Mouse (Mus musculus) C2C12 (cell line): ENCODE results near the gene Noc4l. TPM values are rescaled to one million over a fixed set of nuclear protein-coding genes. Genes with fewer than 3 reads are reported as not detected.

Source experiments
- H3K27me3 ChIP-seq: one replicate; pipeline ENCODE4 v1.6.1; 2011; ENCODE audit not compliant: control insufficient read depth, insufficient read depth, insufficient read length
- H3K36me3 ChIP-seq: one replicate; pipeline ENCODE4 v1.6.1; 2011; ENCODE audit not compliant: control insufficient read depth, insufficient read depth
- H3K4me3 ChIP-seq: one replicate; pipeline ENCODE4 v1.5.1; 2011; ENCODE audit warnings: mild to moderate bottlenecking, control low read depth; ENCODE audit not compliant: poor library complexity, insufficient read depth, severe bottlenecking
- H3K79me2 ChIP-seq: one replicate; pipeline ENCODE4 v1.6.1; 2011; ENCODE audit not compliant: control insufficient read depth, insufficient read depth
- H3K79me3 ChIP-seq: one replicate; pipeline ENCODE4 v1.6.1; 2011; ENCODE audit warnings: low read depth, control low read depth
- H3ac ChIP-seq: one replicate; pipeline ENCODE3; 2011; ENCODE audit warnings: low read depth; ENCODE audit not compliant: control insufficient read depth, insufficient read length
- CEBPB ChIP-seq: IDR thresholded peaks from one replicate; pipeline ENCODE4 v1.6.1; 2011; ENCODE audit warnings: low read depth, mild to moderate bottlenecking, control low read depth, moderate library complexity
- CTCF ChIP-seq: IDR thresholded peaks from one replicate; pipeline ENCODE4 v1.5.1; 2011; ENCODE audit not compliant: control insufficient read depth, insufficient read depth, insufficient read length
- FOSL1 ChIP-seq: IDR thresholded peaks from one replicate; pipeline ENCODE4 v1.8.0; 2011; ENCODE audit warnings: mild to moderate bottlenecking, low read length; ENCODE audit not compliant: poor library complexity, insufficient read depth, severe bottlenecking
- MAX ChIP-seq: IDR thresholded peaks from one replicate; pipeline ENCODE4 v1.6.1; 2011; ENCODE audit warnings: mild to moderate bottlenecking, control low read depth
- MYOD1 ChIP-seq: IDR thresholded peaks from one replicate; pipeline ENCODE4 v1.6.1; 2011; ENCODE audit warnings: low read depth; ENCODE audit not compliant: control insufficient read depth, insufficient read length
- MYOG ChIP-seq: IDR thresholded peaks from one replicate; pipeline ENCODE4 v1.6.1; 2011; ENCODE audit not compliant: control insufficient read depth, insufficient read length; ENCODE audit errors: extremely low read depth
- USF1 ChIP-seq: IDR thresholded peaks from one replicate; pipeline ENCODE4 v1.6.1; 2011; ENCODE audit warnings: low read depth, mild to moderate bottlenecking, control low read depth, moderate library complexity
- long read RNA-seq, 2 experiments: library from polyadenylated mRNA; unstranded; transcript quantifications; one replicate each; pipeline ENCODE4 v2.0.0; 2019 to 2020
- polyA plus RNA-seq: library from polyadenylated mRNA; unstranded; fragments of >200 nt; fragmentation: generic; extraction: Trizol; gene quantifications from one replicate; pipeline ENCODE4 v1.2.1, GENCODE M21; 2012; ENCODE audit warnings: missing spikeins

The Noc4l gene
- polyA plus RNA-seq = 51.7 TPM
- long read RNA-seq, experiment 1, transcript Noc4l-201 (15 exons, 2,075 nt) = major isoform, 42 of 53 reads
- long read RNA-seq, experiment 1, partial matches to known transcripts = 2 of 53 reads
- long read RNA-seq, experiment 1, other reads (novel, unspliced or antisense) = 9 of 53 reads
- long read RNA-seq, experiment 2, transcript Noc4l-201 (15 exons, 2,075 nt) = major isoform, 424 of 475 reads
- long read RNA-seq, experiment 2, partial matches to known transcripts = 19 of 475 reads
- long read RNA-seq, experiment 2, other reads (novel, unspliced or antisense) = 32 of 475 reads

DNA sequence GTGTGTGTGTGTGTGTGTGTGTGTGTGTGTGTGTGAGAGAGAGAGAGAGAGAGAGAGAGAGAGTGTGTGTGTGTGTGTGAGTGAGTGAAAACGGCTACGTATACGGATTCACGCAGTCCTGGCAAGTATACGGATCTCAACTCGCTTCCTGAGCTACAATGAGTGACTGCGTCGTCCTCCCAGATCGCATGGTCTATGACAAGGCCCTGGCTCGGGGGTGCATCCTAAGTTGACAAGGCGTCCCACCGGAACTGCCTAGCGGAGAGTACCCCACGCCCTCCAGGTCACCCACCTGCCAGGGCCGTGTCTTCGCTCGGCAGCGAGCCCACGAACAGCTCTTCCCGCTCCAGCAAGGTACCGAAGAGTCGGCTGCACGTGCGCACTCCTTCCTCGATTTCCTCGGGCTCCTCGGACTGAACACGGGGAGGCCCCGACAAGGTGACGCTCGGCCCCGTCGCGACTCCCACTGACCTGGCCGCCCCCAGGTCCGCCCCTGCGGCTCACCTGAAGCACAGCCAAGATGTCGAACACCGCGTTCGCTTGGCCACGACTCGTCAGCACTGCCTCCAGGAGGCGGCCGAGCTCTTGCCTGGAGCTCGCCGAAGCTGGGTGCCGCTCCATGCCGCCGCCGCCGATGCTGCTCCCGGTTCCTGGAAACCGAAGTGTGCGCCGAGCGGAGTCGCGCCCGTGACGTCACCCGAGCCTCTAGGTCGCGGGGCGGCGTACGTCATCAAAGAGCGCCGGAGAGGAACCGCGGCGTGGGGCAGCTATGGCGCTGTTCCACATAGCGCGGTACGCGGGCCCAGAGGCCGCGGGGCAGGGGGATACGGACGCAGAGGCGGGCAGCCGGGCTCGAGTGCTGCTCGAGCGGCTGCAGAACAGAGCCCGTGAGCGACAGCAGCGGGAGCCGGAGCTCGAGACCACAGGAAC is at the start of gene Noc4l, which contains the start of gene Ddx51:
TSS of gene Noc4l (minus strand) at position 699 of the 930 bp plus-strand sequence.
TSS of gene Ddx51 (plus strand) at position 733 of the 930 bp plus-strand sequence.
- H3K79me2 ChIP-seq = peaks cover 43% of the 10 kb centered on the region
- no peak for TF ChIP-seq MYOD1
- no peak for TF ChIP-seq USF1
- peak; percentile 0 for TF ChIP-seq CTCF
- TF ChIP-seq CEBPB = no peak
- TF ChIP-seq MAX = no peak
- peaks cover 23% of the 10 kb centered on the region for H3K79me3 ChIP-seq
- no peaks in the 10 kb centered on the region for H3K27me3 ChIP-seq
- H3K4me3 ChIP-seq = peak within 1 kb of the TSS; percentile 91
- H3K36me3 ChIP-seq = peaks cover 63% of the 10 kb centered on the region
- peak within 1 kb of the TSS; percentile 94 for H3ac ChIP-seq

DNA sequence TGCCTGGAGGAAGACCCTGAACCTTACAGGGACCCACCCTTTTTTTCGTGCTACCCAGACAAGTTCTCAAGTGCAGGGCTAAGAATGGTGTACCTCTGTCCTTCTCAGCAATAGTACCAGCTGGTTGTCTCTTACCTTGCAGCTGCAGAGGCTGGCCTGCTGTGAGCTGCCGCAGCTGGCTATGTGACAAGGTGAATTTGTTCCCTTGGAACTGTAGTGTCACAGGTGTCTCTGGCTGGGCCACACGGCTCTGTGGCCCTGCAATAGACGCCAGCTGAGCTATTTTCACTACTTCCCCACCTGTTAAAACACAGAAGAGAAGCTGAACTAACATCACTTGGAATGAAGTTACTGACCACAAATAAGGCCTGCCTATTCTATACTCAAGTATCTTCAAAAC is 45.4 kb upstream of the Noc4l start:
- Histone ChIP-seq H3K79me3 (no peaks in the 10 kb centered on the region), H3K36me3 (peaks cover 89% of the 10 kb centered on the region), H3K27me3 (no peaks in the 10 kb centered on the region), H3K4me3 (no peak overlapping the region), H3ac (no peak overlapping the region), H3K79me2 (no peaks in the 10 kb centered on the region)
- TF ChIP-seq CTCF (no peak), MAX (no peak), CEBPB (no peak), MYOD1 (no peak), USF1 (no peak)

DNA sequence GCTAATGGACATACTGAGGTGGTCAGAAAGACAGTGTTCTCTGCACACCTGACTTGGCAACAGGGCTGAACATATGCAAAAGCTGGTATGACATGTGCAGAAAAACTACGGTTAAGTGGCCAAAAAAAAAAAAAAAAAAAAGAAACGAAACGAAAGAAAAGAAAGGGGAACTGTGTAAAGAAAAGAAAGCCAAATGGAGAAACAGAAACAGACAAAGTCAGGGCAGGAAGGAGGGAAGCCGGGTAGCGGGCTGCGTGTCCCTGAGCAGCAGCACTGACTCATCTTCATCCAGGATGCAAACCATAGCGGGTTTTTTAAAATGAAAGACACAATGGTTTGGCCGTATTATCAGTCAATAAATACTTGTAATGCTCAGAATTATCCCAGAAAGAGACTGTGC is 28.8 kb upstream of the Noc4l start:
- H3K36me3 ChIP-seq = peaks cover 83% of the 10 kb centered on the region
- H3ac ChIP-seq = no peak overlapping the region
- TF ChIP-seq MYOD1 (no peak), CEBPB (no peak), USF1 (no peak), MYOG (no peak), CTCF (no peak), MAX (no peak), FOSL1 (no peak)
- H3K79me3 ChIP-seq = no peaks in the 10 kb centered on the region
- H3K79me2 ChIP-seq = no peaks in the 10 kb centered on the region
- no peaks in the 10 kb centered on the region for H3K27me3 ChIP-seq
- no peak overlapping the region for H3K4me3 ChIP-seq

DNA sequence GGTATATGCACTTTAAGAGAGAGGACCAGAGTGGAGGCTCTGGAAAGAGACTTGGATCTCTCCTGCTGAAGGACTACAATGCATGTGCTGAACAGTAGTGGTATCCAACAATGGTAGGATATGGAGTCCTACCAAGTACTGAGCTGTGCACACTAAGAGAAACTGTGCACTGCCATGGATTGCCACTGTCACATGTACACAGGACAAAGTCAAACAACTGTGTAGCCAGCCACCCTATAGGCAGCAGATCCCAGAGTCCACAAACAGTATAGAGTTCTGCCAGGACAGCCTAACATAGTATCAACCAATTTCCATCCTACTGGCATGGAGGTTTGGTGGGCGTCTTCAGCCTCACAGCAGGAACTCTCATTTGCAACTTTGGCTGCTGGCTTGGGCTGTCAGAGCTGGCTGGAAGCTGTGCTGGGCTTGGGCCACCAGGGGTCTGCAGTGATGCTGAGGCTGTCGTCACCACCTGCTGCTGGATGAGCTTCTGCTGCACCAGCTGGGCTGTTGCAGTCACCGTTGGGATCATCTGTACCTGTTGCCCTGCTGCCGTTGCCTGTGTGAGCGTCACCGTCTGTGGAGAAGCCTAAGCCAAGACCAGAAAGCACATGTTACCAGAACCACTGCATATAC is 12.4 kb upstream of the Noc4l start:
- Histone ChIP-seq H3K79me2 (peaks cover 9% of the 10 kb centered on the region), H3K4me3 (no peak overlapping the region), H3K79me3 (peaks cover 5% of the 10 kb centered on the region), H3ac (no peak overlapping the region), H3K27me3 (no peaks in the 10 kb centered on the region), H3K36me3 (peaks cover 61% of the 10 kb centered on the region)
- TF ChIP-seq CEBPB (no peak), FOSL1 (no peak), USF1 (no peak), MAX (no peak), CTCF (no peak), MYOG (no peak), MYOD1 (no peak)

DNA sequence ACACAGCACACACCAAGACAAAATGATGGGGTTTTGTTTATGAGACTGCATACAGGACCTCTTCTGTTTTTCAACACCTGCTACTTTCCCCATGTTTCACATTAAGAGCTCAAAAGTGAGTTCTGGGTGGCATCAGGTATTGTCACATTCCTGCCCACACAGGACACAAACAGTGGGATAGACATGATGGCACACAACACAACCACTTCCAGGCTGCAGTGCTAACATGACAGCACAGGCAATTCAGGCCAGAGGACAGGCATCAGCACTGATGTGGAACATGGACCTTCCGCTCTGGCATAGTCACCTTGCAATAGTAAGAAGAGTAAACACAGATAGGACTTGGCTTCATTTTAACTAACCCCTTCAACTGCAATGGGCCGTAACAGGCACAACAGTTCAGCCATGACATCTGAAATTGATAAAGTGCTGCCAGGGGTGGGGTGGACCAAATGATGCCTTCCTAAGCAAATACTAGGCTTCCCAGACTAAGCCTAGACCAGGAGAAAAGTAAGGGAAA is 11.6 kb upstream of the Noc4l start:
- H3K36me3 ChIP-seq = peaks cover 53% of the 10 kb centered on the region
- H3K79me3 ChIP-seq = peaks cover 5% of the 10 kb centered on the region
- TF ChIP-seq CTCF (no peak), CEBPB (no peak), MAX (no peak), FOSL1 (no peak), MYOG (no peak), MYOD1 (no peak), USF1 (no peak)
- no peak overlapping the region for H3K4me3 ChIP-seq
- H3ac ChIP-seq = no peak overlapping the region
- H3K27me3 ChIP-seq = no peaks in the 10 kb centered on the region
- peaks cover 9% of the 10 kb centered on the region for H3K79me2 ChIP-seq
